Mouse (Mus musculus): ENCODE measurements around the gene Nol4l.

DNA sequence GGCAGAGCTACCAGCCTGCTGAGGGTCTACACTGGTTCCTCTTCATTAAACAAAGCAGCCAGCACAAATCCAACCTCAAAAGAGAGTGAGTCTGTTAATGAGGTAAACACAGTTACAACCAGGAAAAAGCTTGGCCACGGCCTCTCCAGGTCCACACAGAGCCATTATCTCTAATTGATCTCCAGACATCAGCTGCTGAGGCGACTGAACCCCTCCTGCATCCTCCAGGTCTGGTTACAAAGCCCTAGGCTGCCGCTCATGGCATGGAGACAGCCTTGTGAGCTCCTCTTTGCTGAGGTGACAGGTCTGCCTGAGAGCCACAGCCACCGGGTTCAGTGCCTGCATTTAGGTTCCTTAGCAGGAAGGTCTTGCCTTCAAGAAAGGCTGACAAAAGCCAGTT, 72.3 kb downstream of the Nol4l start:
- no peak for TF ChIP-seq GATA1 (IDR thresholded peaks at IDR 0.05; ENCODE audit: borderline replicate concordance, low read length)
- TF ChIP-seq FLI1 (IDR thresholded peaks at IDR 0.05; ENCODE audit: low read length): no peak

Data from megakaryocyte, embryonic 14.5 days (primary cell).